Mouse (Mus musculus): Measurements from ENCODE around the gene Nudt16l1.

DNA sequence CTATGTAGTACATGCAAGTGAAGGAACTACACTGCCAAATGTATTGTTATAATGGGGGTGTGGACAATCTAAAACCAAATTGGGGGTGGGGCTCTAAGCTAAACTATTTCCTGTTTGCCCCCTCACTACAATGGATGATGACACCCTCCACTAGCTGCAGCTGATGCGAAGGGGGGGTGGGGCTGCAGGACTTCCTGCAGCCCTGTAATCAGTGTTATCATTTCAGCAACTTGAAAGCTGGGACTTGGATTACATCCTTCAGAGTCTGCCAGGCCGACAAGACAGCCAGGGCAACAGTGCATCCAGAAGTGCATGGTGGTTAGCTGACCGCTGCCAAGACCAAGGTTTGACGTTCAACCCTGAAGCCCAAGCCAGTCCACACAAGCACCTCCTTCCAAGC, 33.1 kb downstream of the Nudt16l1 start:
- no peak for TF ChIP-seq CTCF (IDR thresholded peaks at IDR 0.05; ENCODE audit: low read depth, low read length)
- TF ChIP-seq POLR2A (IDR thresholded peaks at IDR 0.05; ENCODE audit: extremely low read depth, insufficient read depth, low read length) = no peak

Data from liver, adult 2 months (tissue).